Mouse (Mus musculus): ENCODE measurements around the gene Cep128.

Gene Cep128

GRCm38 (mm10) chr12:91176808-91177526 lies 207.2 kb downstream of the Cep128 start:
- DNase-seq (ENCODE audit: low spot score) = no peak

GRCm38 (mm10) chr12:91171613-91172012 lies 212.6 kb downstream of the Cep128 start:
- DNase-seq (ENCODE audit: low spot score) = no peak

- DNase-seq (ENCODE audit: low spot score) = no peak
Measured at GRCm38 (mm10) chr12:91161015-91161730, 223.0 kb downstream of the Cep128 start.

- no peak for DNase-seq (ENCODE audit: low spot score)
Measured at GRCm38 (mm10) chr12:91158481-91158880, 225.7 kb downstream of the Cep128 start.

- no peak for DNase-seq (ENCODE audit: low spot score)
Measured at GRCm38 (mm10) chr12:91154052-91154451, 230.2 kb downstream of the Cep128 start.

- DNase-seq (ENCODE audit: low spot score) = no peak
Measured at GRCm38 (mm10) chr12:91149152-91149551, 235.1 kb downstream of the Cep128 start.

GRCm38 (mm10) chr12:91134740-91135517 lies 249.3 kb downstream of the Cep128 start:
- no peak for DNase-seq (ENCODE audit: low spot score)

GRCm38 (mm10) chr12:91115054-91115453 lies 269.2 kb downstream of the Cep128 start:
- DNase-seq (ENCODE audit: low spot score) = no peak

- no peak for DNase-seq (ENCODE audit: low spot score)
Measured at GRCm38 (mm10) chr12:91103316-91103715, 280.9 kb downstream of the Cep128 start.

- no peak for DNase-seq (ENCODE audit: low spot score)
Measured at GRCm38 (mm10) chr12:91097869-91098268, 286.3 kb downstream of the Cep128 start.

- no peak for DNase-seq (ENCODE audit: low spot score)
Measured at GRCm38 (mm10) chr12:91096197-91096596, 288.0 kb downstream of the Cep128 start.

- DNase-seq (ENCODE audit: low spot score) = no peak
Measured at GRCm38 (mm10) chr12:91088271-91088670, 295.9 kb downstream of the Cep128 start.

- DNase-seq (ENCODE audit: low spot score) = no peak
Measured at GRCm38 (mm10) chr12:91085967-91086366, 298.2 kb downstream of the Cep128 start.

GRCm38 (mm10) chr12:91075600-91075999 lies 308.6 kb downstream of the Cep128 start:
- DNase-seq (ENCODE audit: low spot score) = no peak

- DNase-seq (ENCODE audit: low spot score) = no peak
Measured at GRCm38 (mm10) chr12:91070551-91071045, 313.6 kb downstream of the Cep128 start.

- no peak for DNase-seq (ENCODE audit: low spot score)
Measured at GRCm38 (mm10) chr12:91067083-91067441, 317.1 kb downstream of the Cep128 start.

- DNase-seq (ENCODE audit: low spot score) = no peak
Measured at GRCm38 (mm10) chr12:91066286-91067082, 317.7 kb downstream of the Cep128 start.

GRCm38 (mm10) chr12:91065423-91065822 lies 318.8 kb downstream of the Cep128 start:
- DNase-seq (ENCODE audit: low spot score) = no peak

- no peak for DNase-seq (ENCODE audit: low spot score)
Measured at GRCm38 (mm10) chr12:91064368-91064999, 319.7 kb downstream of the Cep128 start.

- DNase-seq (ENCODE audit: low spot score) = no peak
Measured at GRCm38 (mm10) chr12:91063337-91064015, 320.7 kb downstream of the Cep128 start.

GRCm38 (mm10) chr12:91062681-91063080 lies 321.5 kb downstream of the Cep128 start:
- DNase-seq (ENCODE audit: low spot score) = no peak

Data from ovary, adult 18-20 months (tissue).